In genomic region chr2:78869721-78870442, GRCm38 (mm10) we compare ENCODE assay signal across 8 mouse cellular contexts. TPM values are rescaled to one million over a fixed set of nuclear protein-coding genes. Genes with fewer than 3 reads are reported as not detected.
DNase-seq lines count a peak whose midpoint lies in the region; ATAC-seq and TF ChIP-seq lines count a peak whose summit lies in the region.

No protein-coding gene starts in this region.

- WGBS in forebrain, embryonic 13.5 days, result 3% methylated on average over 35 of the region's 35 CpGs
- 1% methylated on average over 35 of the region's 35 CpGs for WGBS in hindbrain, embryonic 16.5 days
- WGBS in liver, embryonic 13.5 days (ENCODE audit: insufficient replicate concordance), result 3% methylated on average over 35 of the region's 35 CpGs
- WGBS in neural tube, embryonic 11.5 days, result 2% methylated on average over 34 of the region's 35 CpGs

- peak overlapping the region; percentile 82 for H3K4me2 ChIP-seq in forebrain, embryonic 13.5 days
- H3K4me2 ChIP-seq in hindbrain, embryonic 16.5 days (ENCODE audit: low read length), result peak overlapping the region; percentile 83
- peak overlapping the region; percentile 76 for H3K4me2 ChIP-seq in liver, embryonic 13.5 days
- H3K4me2 ChIP-seq in neural tube, embryonic 11.5 days (ENCODE audit: low read depth), result peak overlapping the region; percentile 71

- no peak for TF ChIP-seq CTCF in brain, embryonic 14.5 days (IDR thresholded peaks at IDR 0.05; ENCODE audit: borderline replicate concordance, extremely low read depth, insufficient read depth, insufficient read length)

- no peak for TF ChIP-seq POLR2A in brain, embryonic 14.5 days (IDR thresholded peaks at IDR 0.05; ENCODE audit: borderline replicate concordance, extremely low read depth, insufficient read depth, insufficient read length, poor library complexity, severe bottlenecking)

- no peaks in the 10 kb centered on the region for H3K9me3 ChIP-seq in forebrain, embryonic 13.5 days (replicated peaks)
- no peaks in the 10 kb centered on the region for H3K9me3 ChIP-seq in hindbrain, embryonic 16.5 days (ENCODE audit: control insufficient read depth, low read length)
- no peaks in the 10 kb centered on the region for H3K9me3 ChIP-seq in liver, embryonic 13.5 days (replicated peaks)
- no peaks in the 10 kb centered on the region for H3K9me3 ChIP-seq in neural tube, embryonic 11.5 days (ENCODE audit: control insufficient read depth, low read length)

- peak overlapping the region; percentile 97 for H3K9ac ChIP-seq in forebrain, embryonic 13.5 days
- peak overlapping the region; percentile 98 for H3K9ac ChIP-seq in hindbrain, embryonic 16.5 days (ENCODE audit: low read depth, low read length)
- peak overlapping the region; percentile 100 for H3K9ac ChIP-seq in liver, embryonic 13.5 days
- peak overlapping the region; percentile 99 for H3K9ac ChIP-seq in neural tube, embryonic 11.5 days (ENCODE audit: low read length)

- H3K27me3 ChIP-seq in forebrain, embryonic 13.5 days, result no peaks in the 10 kb centered on the region
- H3K27me3 ChIP-seq in hindbrain, embryonic 16.5 days (replicated peaks; ENCODE audit: control insufficient read depth, insufficient read depth, low read length), result no peaks in the 10 kb centered on the region
- H3K27me3 ChIP-seq in liver, embryonic 13.5 days, result no peaks in the 10 kb centered on the region
- no peaks in the 10 kb centered on the region for H3K27me3 ChIP-seq in neural tube, embryonic 11.5 days (ENCODE audit: control insufficient read depth, insufficient read depth, low read length)

- H3K4me3 ChIP-seq in forebrain, embryonic 13.5 days, result peak overlapping the region; percentile 73
- H3K4me3 ChIP-seq in hindbrain, embryonic 16.5 days (ENCODE audit: low read length), result peak overlapping the region; percentile 82
- H3K4me3 ChIP-seq in liver, embryonic 13.5 days (replicated peaks), result peak overlapping the region; percentile 97
- peak overlapping the region; percentile 85 for H3K4me3 ChIP-seq in neural tube, embryonic 11.5 days (ENCODE audit: low read depth, low read length)

- peaks cover 6% of the 10 kb centered on the region; the same call in 1 of the 2 replicates for H3K36me3 ChIP-seq in forebrain, embryonic 13.5 days (ENCODE audit: poor library complexity, severe bottlenecking)
- H3K36me3 ChIP-seq in hindbrain, embryonic 16.5 days (ENCODE audit: control insufficient read depth, insufficient read depth, low read length), result no peaks in the 10 kb centered on the region
- peaks cover 24% of the 10 kb centered on the region for H3K36me3 ChIP-seq in liver, embryonic 13.5 days
- no peaks in the 10 kb centered on the region for H3K36me3 ChIP-seq in neural tube, embryonic 11.5 days (ENCODE audit: control insufficient read depth, insufficient read depth, low read length)

- H3K4me1 ChIP-seq in forebrain, embryonic 13.5 days, result peaks cover 36% of the 10 kb centered on the region
- peaks cover 21% of the 10 kb centered on the region for H3K4me1 ChIP-seq in hindbrain, embryonic 16.5 days (ENCODE audit: control insufficient read depth, insufficient read depth, low read depth, low read length)
- peaks cover 52% of the 10 kb centered on the region for H3K4me1 ChIP-seq in liver, embryonic 13.5 days (replicated peaks)
- H3K4me1 ChIP-seq in neural tube, embryonic 11.5 days (ENCODE audit: control insufficient read depth, insufficient read depth, low read length), result peaks cover 19% of the 10 kb centered on the region

- DNase-seq in right cerebral cortex, postnatal 10 days (ENCODE audit: low spot score in 2 of 2), result peak; percentile 41
- no peak for DNase-seq in right cerebral cortex, adult 18-20 months
- DNase-seq in brain, embryonic 14.5 days (ENCODE audit: low read depth), result peak; percentile 64
- no peak for DNase-seq in liver, embryonic 13.5 days
- peak; percentile 50 for DNase-seq in neural tube, embryonic 11.5 days (ENCODE audit: low spot score)
- DNase-seq in urinary bladder, postnatal 25 days (ENCODE audit: low spot score), result peak; percentile 16

- peak overlapping the region; percentile 97 for H3K27ac ChIP-seq in forebrain, embryonic 13.5 days
- H3K27ac ChIP-seq in hindbrain, embryonic 16.5 days (ENCODE audit: low read depth, low read length), result peak overlapping the region; percentile 97
- peak overlapping the region; percentile 94 for H3K27ac ChIP-seq in liver, embryonic 13.5 days
- peak overlapping the region; percentile 99 for H3K27ac ChIP-seq in neural tube, embryonic 11.5 days (ENCODE audit: low read depth, low read length)

- peak; percentile 6; the same call in 1 of the 2 replicates for ATAC-seq in forebrain, embryonic 13.5 days
- ATAC-seq in hindbrain, embryonic 16.5 days, result no peak
- ATAC-seq in liver, embryonic 13.5 days (ENCODE audit: low read depth), result 0 out of 2 replicates have a peak, but pooled peaks have one; percentile 18
- ATAC-seq in neural tube, embryonic 11.5 days (ENCODE audit: insufficient read depth, low FRiP score, low TSS enrichment), result no peak

RNA-seq across cellular contexts. Expression of gene Ube2e3, which starts 2.0 kb away (rescaled TPM):
- polyA plus RNA-seq in brain, embryonic 14.5 days (2012; rRNA removed), result 161 and 171 TPM in 2 replicates
- 268 and 271 TPM in 2 replicates for polyA plus RNA-seq in forebrain, embryonic 13.5 days (2015; fragmentation: Nextera tagmentation; extraction: Ambion mirVana)
- 247 and 257 TPM in 2 replicates for polyA plus RNA-seq in hindbrain, embryonic 16.5 days (2015; fragmentation: Nextera tagmentation; extraction: Ambion mirVana)
- 104 and 106 TPM in 2 replicates for polyA plus RNA-seq in liver, embryonic 13.5 days (2015; fragmentation: Nextera tagmentation; extraction: Ambion mirVana)
- polyA plus RNA-seq in neural tube, embryonic 11.5 days (2014; fragmentation: Nextera tagmentation; extraction: Ambion mirVana), result 233 and 245 TPM in 2 replicates

Comparison
In these comparisons a context has a peak if more than half of its experiments do, and no peak if none do; other contexts are left out.
1. DNase-seq: peak in right cerebral cortex, postnatal 10 days (2 of 2), brain, embryonic 14.5 days (single experiment), neural tube, embryonic 11.5 days (single experiment) and urinary bladder, postnatal 25 days (single experiment); none in right cerebral cortex, adult 18-20 months (single experiment) and liver, embryonic 13.5 days (single experiment).
2. ATAC-seq: peak in forebrain, embryonic 13.5 days (single experiment) and liver, embryonic 13.5 days (single experiment); none in hindbrain, embryonic 16.5 days (single experiment) and neural tube, embryonic 11.5 days (single experiment).
3. Peak in every context shown above with its lines, with median percentiles within 50 percentile points of each other: H3K27ac ChIP-seq, H3K4me2 ChIP-seq, H3K4me3 ChIP-seq and H3K9ac ChIP-seq.